Mouse (Mus musculus): ENCODE data around the gene Rhox2e.
"Not testable (repeated sequence)": the region's sequence is repeated elsewhere in the genome, so short reads cannot be mapped to it uniquely, and the experiment has no call there.

DNA sequence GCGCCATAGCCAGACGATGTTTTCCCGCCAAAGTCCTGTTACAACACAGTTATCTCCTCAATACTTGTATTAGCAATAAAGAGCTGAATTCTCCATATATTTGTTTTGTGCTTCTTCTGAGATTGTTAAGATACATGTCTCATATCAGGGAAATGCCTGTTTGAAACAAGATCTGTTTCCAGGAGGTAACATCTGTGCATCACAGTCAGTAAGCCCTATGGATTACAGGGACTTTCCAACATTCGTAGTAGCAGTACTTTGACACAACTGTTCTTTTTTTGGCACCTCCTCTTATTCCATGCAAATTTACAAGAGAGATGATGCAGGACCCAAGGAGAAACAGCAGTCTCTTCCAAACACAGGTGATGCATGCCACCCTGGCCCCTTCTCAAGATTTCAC is 11.5 kb downstream of the Rhox2e start, which contains the start of gene Rhox3e:
- TF ChIP-seq CTCF (conservative IDR thresholded peaks at IDR 0.05; ENCODE audit: low read length); NANOG (IDR thresholded peaks at IDR 0.05; ENCODE audit: borderline replicate concordance, low read length): not testable (repeated sequence)
